8 mouse cellular contexts compared by ENCODE assay signal in genomic region chr7:68275838-68276731, GRCm38 (mm10). TPM values are rescaled to one million over a fixed set of nuclear protein-coding genes. Genes with fewer than 3 reads are reported as not detected.
DNase-seq lines count a peak whose midpoint lies in the region; ATAC-seq and TF ChIP-seq lines count a peak whose summit lies in the region.

No protein-coding gene starts in this region.

- H3K36me3 ChIP-seq in forebrain, embryonic 13.5 days (ENCODE audit: poor library complexity, severe bottlenecking) = no peaks in the 10 kb centered on the region
- H3K36me3 ChIP-seq in thymus, adult 2 months (ENCODE audit: control insufficient read depth, insufficient read depth, low read length) = no peaks in the 10 kb centered on the region

- H3K4me3 ChIP-seq in forebrain, embryonic 13.5 days = peak overlapping the region; percentile 37
- H3K4me3 ChIP-seq in thymus, adult 2 months (ENCODE audit: control insufficient read depth, insufficient read depth, low read length) = peak overlapping the region; percentile 55

- ATAC-seq in CD4-positive, CD25-positive, alpha-beta regulatory T cell, adult 4 months = peak; percentile 60
- no peak for ATAC-seq in forebrain, embryonic 13.5 days
- peak; percentile 82 for ATAC-seq in megakaryocyte-erythroid progenitor cell, adult 5-6 weeks (replicated peaks; ENCODE audit: low FRiP score, low TSS enrichment, poor library complexity, severe bottlenecking)

- 0 out of 2 replicates have a peak, but pooled peaks have one; percentile 1 for TF ChIP-seq CTCF in thymus, adult 2 months (IDR thresholded peaks at IDR 0.05; ENCODE audit: borderline replicate concordance, control insufficient read depth, extremely low read depth, insufficient read depth, low read length, poor library complexity)

- H3K4me2 ChIP-seq in forebrain, embryonic 13.5 days = peak overlapping the region; percentile 64

- peaks cover 10% of the 10 kb centered on the region for H3K4me1 ChIP-seq in forebrain, embryonic 13.5 days
- H3K4me1 ChIP-seq in thymus, adult 2 months (replicated peaks; ENCODE audit: control insufficient read depth, insufficient read depth, low read length) = peaks cover 40% of the 10 kb centered on the region

- H3K27me3 ChIP-seq in forebrain, embryonic 13.5 days = peaks cover 29% of the 10 kb centered on the region
- no peaks in the 10 kb centered on the region for H3K27me3 ChIP-seq in thymus, adult 2 months (ENCODE audit: control insufficient read depth, insufficient read depth, low read length)

- peak; percentile 86 for TF ChIP-seq POLR2A in thymus, adult 2 months (IDR thresholded peaks at IDR 0.05; ENCODE audit: control insufficient read depth, extremely low read depth, insufficient read depth, low read length, poor library complexity)

- no peak overlapping the region for H3K27ac ChIP-seq in forebrain, embryonic 13.5 days
- H3K27ac ChIP-seq in thymus, adult 2 months (ENCODE audit: control insufficient read depth, insufficient read depth, low read length) = peak overlapping the region; percentile 85

- H3K9me3 ChIP-seq in forebrain, embryonic 13.5 days (replicated peaks) = no peaks in the 10 kb centered on the region

- H3K9ac ChIP-seq in forebrain, embryonic 13.5 days = peak overlapping the region; percentile 30

- WGBS in forebrain, embryonic 13.5 days = 4% methylated on average over 35 of the region's 36 CpGs
- 2% methylated on average over 36 of the region's 36 CpGs for WGBS in thymus, adult 2 months

- peak; percentile 70 to 75 for DNase-seq in B cell, adult 2 months
- DNase-seq in kidney, postnatal 10 days = peak; percentile 39
- peak; percentile 75 for DNase-seq in thymus, adult 2 months
- DNase-seq in urinary bladder, postnatal 10 days (ENCODE audit: low spot score) = no peak
- DNase-seq in gastrocnemius, postnatal 25 days = no peak

RNA-seq across cellular contexts. Expression of gene Fam169b, which starts 2.4 kb away (rescaled TPM):
- polyA plus RNA-seq in CD4-positive, CD25-positive, alpha-beta regulatory T cell, adult 4 months (2017; shearing (Covaris generic)) = 100 to 1,000 TPM; 124 to 148 TPM
- polyA plus RNA-seq in forebrain, embryonic 13.5 days (2015; fragmentation: Nextera tagmentation; extraction: Ambion mirVana) = not detected in 2 replicates
- 0.87 and 1.9 TPM in 2 replicates for total RNA-seq in megakaryocyte-erythroid progenitor cell, adult 5-6 weeks (2014; fragmentation: Nextera tagmentation)
- 0.23 TPM in 1 of 2 replicates, not detected in the other for total RNA-seq in megakaryocyte-erythroid progenitor cell, adult 5-6 weeks (2017)
- 111 and 114 TPM in 2 replicates for polyA plus RNA-seq in thymus, adult 2 months (2012; rRNA removed)
- total RNA-seq in gastrocnemius, postnatal 25 days (2021) = under 1 TPM in 1 of 2 experiments, not detected in 1; 0.18 TPM

RNA-seq across cellular contexts. Expression of gene Pgpep1l, which starts 12.1 kb away (rescaled TPM):
- 1 to 10 TPM; 6.2 to 6.6 TPM for polyA plus RNA-seq in CD4-positive, CD25-positive, alpha-beta regulatory T cell, adult 4 months (2017; shearing (Covaris generic))
- not detected in 2 replicates for polyA plus RNA-seq in forebrain, embryonic 13.5 days (2015; fragmentation: Nextera tagmentation; extraction: Ambion mirVana)
- not detected in 2 replicates for total RNA-seq in megakaryocyte-erythroid progenitor cell, adult 5-6 weeks (2014; fragmentation: Nextera tagmentation)
- total RNA-seq in megakaryocyte-erythroid progenitor cell, adult 5-6 weeks (2017) = not detected in 2 replicates
- polyA plus RNA-seq in thymus, adult 2 months (2012; rRNA removed) = 0.98 and 1.5 TPM in 2 replicates
- total RNA-seq in gastrocnemius, postnatal 25 days (2021) = 1 to 10 TPM; 4.4 to 5.0 TPM

Comparison
In these comparisons a context has a peak if more than half of its experiments do, and no peak if none do; other contexts are left out.
1. DNase-seq: peak in B cell, adult 2 months (2 of 2), kidney, postnatal 10 days (single experiment) and thymus, adult 2 months (single experiment); none in urinary bladder, postnatal 10 days (single experiment) and gastrocnemius, postnatal 25 days (single experiment).
2. RNA of gene Fam169b, which starts 2.4 kb away (polyA plus RNA-seq): 124 to 148 TPM in CD4-positive, CD25-positive, alpha-beta regulatory T cell, adult 4 months and 111 to 114 TPM in thymus, adult 2 months; not detected in forebrain, embryonic 13.5 days; every median in the first group is over 10 times any median in the second.